Mouse (Mus musculus): ENCODE data around the gene Ranbp9.

GRCm38 (mm10) chr13:43479024-43479705 is 1.9 kb downstream of the Ranbp9 start:
- TF ChIP-seq CTCF (IDR thresholded peaks at IDR 0.05; ENCODE audit: low read depth) (no peak), EP300 (IDR thresholded peaks at IDR 0.05; ENCODE audit: low read depth) (no peak)
